Mouse (Mus musculus) hindbrain, embryonic 16.5 days (tissue): ENCODE data around the gene Eif4enif1. TPM values are rescaled to one million over a fixed set of nuclear protein-coding genes. Genes with fewer than 3 reads are reported as not detected.
"Not testable (repeated sequence)": the region's sequence is repeated elsewhere in the genome, so short reads cannot be mapped to it uniquely, and the experiment has no call there.

Experiments used
- ATAC-seq: fragments of 200-750 bp; cut with Nextera tagmentation; 2 replicates; pipeline ENCODE4 v1.8.0; 2017; ENCODE audit warnings: moderate TSS enrichment, moderate library complexity
- H3K27ac ChIP-seq: fragments of 300-500 bp; sonication (generic); 2 replicates; pipeline ENCODE4 v1.5.1; 2014; ENCODE audit warnings: low read depth, mild to moderate bottlenecking, control low read depth, low read length, moderate library complexity
- H3K27me3 ChIP-seq: fragments of 300-500 bp; sonication (generic); replicated peaks from 2 replicates; pipeline ENCODE4 v1.6.1; 2014; ENCODE audit warnings: low read length; ENCODE audit not compliant: control insufficient read depth, insufficient read depth
- H3K36me3 ChIP-seq: fragments of 300-500 bp; sonication (generic); 2 replicates; pipeline ENCODE4 v1.6.1; 2014; ENCODE audit warnings: mild to moderate bottlenecking, low read length, moderate library complexity, mixed read lengths; ENCODE audit not compliant: control insufficient read depth, insufficient read depth
- H3K4me1 ChIP-seq: fragments of 300-500 bp; sonication (generic); 2 replicates; pipeline ENCODE4 v1.6.1; 2014; ENCODE audit warnings: low read depth, low read length; ENCODE audit not compliant: control insufficient read depth, insufficient read depth
- H3K4me2 ChIP-seq: fragments of 300-500 bp; sonication (generic); 2 replicates; pipeline ENCODE4 v1.6.1; 2014; ENCODE audit warnings: mild to moderate bottlenecking, low read length, control low read depth, moderate library complexity
- H3K4me3 ChIP-seq: fragments of 300-500 bp; sonication (generic); 2 replicates; pipeline ENCODE4 v1.5.1; 2014; ENCODE audit warnings: mild to moderate bottlenecking, low read length, control low read depth, moderate library complexity
- H3K9ac ChIP-seq: fragments of 300-500 bp; sonication (generic); 2 replicates; pipeline ENCODE4 v1.6.1; 2014; ENCODE audit warnings: low read depth, mild to moderate bottlenecking, control low read depth, low read length, moderate library complexity
- H3K9me3 ChIP-seq: fragments of 300-500 bp; sonication (generic); 2 replicates; pipeline ENCODE4 v1.6.1; 2014; ENCODE audit warnings: mild to moderate bottlenecking, low read length, moderate library complexity; ENCODE audit not compliant: control insufficient read depth
- WGBS: fragments of 180-500 bp; shearing (Covaris S2); extraction: QIAGEN DNeasy Blood & Tissue Kit; methylation state at CpG from one replicate; pipeline ENCODE4 v1.1.7; 2014; 5-methylcytosine and 5-hydroxymethylcytosine counted together
- polyA plus RNA-seq: library from polyadenylated mRNA; unstranded; fragments of >200 nt; fragmentation: Nextera tagmentation; extraction: Ambion mirVana; gene quantifications from 2 replicates; pipeline ENCODE4 v1.2.1, GENCODE M21; 2015

Eif4enif1 gene
- 36.8 and 48.0 TPM in 2 replicates for polyA plus RNA-seq

DNA sequence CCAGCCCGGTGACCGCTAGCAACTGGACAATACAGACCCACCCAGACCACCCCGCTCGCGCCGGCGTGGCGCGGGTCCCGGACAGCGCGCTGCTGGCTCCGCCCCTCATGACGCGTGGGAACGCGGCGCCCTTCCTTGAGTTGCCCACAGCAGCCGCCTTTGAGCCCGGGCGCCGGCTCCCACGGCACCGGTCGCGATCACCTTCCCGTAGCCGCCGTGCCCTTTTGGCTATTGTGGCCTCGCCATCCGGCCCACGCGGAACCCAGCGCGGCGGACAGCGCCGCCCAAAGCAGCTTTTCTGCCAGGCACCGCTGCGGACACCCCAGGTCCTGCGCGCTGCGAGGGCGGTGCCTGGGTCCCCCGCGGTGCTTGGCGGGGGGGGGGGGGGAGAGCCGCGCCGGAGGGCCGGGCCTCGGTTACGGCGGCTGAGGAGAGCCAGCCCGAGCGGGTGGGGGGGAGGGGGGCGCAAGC is at the start of gene Eif4enif1:
Gene Eif4enif1 (plus strand): TSS at position 162 of the 471 bp plus-strand sequence.
- Histone ChIP-seq H3K9ac (peak within 1 kb of the TSS; percentile 49), H3K4me3 (peak within 1 kb of the TSS; percentile 40), H3K36me3 (peaks cover 7% of the 10 kb centered on the region; the same call in 1 of the 2 replicates), H3K27ac (peak within 1 kb of the TSS; percentile 65), H3K27me3 (no peaks in the 10 kb centered on the region), H3K4me1 (0 out of 2 replicates have a peak, but pooled peaks cover 4% of the 10 kb centered on the region), H3K4me2 (peak within 1 kb of the TSS; percentile 41), H3K9me3 (no peaks in the 10 kb centered on the region)
- ATAC-seq, result peak; percentile 89
- under 1% methylated on average over 42 of the region's 57 CpGs for WGBS

DNA sequence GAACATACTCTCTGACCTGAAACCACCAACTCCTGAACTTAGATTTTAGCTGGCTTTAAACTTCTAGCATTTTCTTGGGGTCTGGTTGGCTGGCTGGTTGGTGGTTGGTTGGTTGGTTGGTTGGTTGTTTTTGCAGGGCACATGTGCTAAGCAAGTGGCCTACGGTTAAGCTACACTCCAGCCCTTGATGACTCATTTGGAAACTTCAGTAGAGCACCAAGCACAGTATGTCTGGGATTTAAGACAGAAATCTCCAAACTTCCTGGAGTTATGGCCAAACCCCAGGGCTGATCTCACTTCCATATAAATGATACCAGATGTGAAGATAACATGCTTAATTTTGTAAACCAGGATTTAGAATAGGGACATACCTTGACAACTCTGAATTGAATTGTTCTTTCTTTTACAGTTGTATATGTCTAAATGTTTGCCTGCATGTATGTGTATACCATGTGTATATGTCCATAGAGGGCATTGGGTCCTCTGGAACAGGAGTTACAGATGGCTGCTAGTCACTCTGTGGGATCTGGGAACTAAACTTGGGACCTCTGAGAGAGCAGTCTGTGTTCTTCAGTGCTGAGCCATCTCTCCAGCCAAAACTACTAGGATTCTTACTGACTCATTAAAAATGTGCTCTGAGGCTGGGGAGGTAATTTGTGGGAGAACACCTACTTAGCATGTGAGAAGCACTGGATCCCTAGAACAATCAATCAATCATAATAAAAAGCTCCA is 48.4 kb upstream of the Eif4enif1 start:
- not testable (repeated sequence) for H3K36me3 ChIP-seq, H3K4me3 ChIP-seq, H3K9ac ChIP-seq, H3K9me3 ChIP-seq, H3K27ac ChIP-seq, H3K4me1 ChIP-seq, H3K27me3 ChIP-seq, H3K4me2 ChIP-seq
- WGBS, result 85% methylated on average over 1 of the region's 1 CpGs
- ATAC-seq, result peak; percentile 31

DNA sequence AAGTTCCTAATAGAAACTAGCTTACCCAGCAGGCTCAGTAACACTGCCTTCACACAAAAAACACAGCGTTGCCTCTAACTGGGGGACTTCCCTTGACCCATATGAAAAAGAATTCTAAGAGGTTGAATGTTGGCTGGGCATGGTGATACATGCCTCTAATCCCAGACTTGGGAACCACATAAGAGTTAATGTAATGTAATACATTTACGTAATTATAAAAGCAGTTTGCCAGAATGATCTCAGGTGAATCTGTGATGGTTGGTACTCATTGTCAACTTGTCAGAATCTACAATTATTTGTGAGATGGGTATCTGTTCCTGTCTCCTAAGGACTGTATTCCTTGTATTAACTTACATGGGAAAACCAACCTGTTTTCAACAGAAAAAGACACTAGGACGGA is 45.2 kb upstream of the Eif4enif1 start:
- not testable (repeated sequence) for H3K4me2 ChIP-seq, H3K36me3 ChIP-seq, H3K9me3 ChIP-seq, H3K9ac ChIP-seq, H3K27me3 ChIP-seq, H3K4me3 ChIP-seq, H3K27ac ChIP-seq, H3K4me1 ChIP-seq, ATAC-seq
- WGBS, result 91% methylated on average over 2 of the region's 3 CpGs

DNA sequence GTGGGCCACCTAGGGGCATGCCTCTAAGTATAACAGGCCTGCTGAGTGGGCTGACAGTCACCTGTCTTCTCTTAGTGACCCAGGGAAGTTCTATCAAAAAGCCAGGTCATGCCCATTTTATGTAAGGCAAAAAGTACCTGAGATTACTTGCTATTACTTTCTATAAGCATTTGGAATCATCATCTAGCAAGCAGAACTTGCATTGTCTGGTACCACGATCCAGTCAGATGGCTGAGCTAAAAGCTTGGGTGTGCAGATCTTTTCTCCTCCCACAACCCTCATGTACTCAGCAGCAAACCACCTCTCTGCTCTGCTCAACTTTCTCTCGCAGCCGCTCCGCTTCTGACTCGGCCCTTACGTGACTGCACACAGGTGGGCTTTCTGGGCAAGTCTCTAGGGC is 44.2 kb upstream of the Eif4enif1 start:
- not testable (repeated sequence) for H3K9ac ChIP-seq, H3K9me3 ChIP-seq, H3K27ac ChIP-seq, H3K4me1 ChIP-seq, H3K36me3 ChIP-seq, ATAC-seq, H3K27me3 ChIP-seq, H3K4me2 ChIP-seq, H3K4me3 ChIP-seq
- 93% methylated on average over 6 of the region's 6 CpGs for WGBS

DNA sequence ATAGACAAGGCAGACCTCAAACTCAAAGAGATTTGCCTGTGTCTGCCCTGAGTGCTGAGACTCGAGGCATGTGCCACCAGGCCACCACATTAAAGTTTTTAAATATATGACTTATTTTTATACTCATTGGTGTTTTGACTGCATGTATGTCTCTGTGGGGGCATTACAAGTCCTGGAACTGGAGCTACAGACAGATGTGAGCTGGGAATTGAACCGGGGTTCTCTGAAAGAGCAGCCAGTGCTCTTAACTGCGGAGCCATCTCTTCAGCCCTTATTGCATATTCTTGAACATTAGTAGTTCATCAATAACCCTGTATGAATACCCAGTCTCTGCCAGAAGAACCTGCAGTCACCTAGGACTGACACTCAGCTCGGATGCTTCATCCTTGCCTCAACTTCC is 43.4 kb upstream of the Eif4enif1 start:
- not testable (repeated sequence) for H3K9me3 ChIP-seq, H3K9ac ChIP-seq, H3K36me3 ChIP-seq, H3K4me1 ChIP-seq, H3K4me2 ChIP-seq, H3K4me3 ChIP-seq, H3K27me3 ChIP-seq, ATAC-seq, H3K27ac ChIP-seq
- WGBS, result 89% methylated on average over 4 of the region's 4 CpGs

DNA sequence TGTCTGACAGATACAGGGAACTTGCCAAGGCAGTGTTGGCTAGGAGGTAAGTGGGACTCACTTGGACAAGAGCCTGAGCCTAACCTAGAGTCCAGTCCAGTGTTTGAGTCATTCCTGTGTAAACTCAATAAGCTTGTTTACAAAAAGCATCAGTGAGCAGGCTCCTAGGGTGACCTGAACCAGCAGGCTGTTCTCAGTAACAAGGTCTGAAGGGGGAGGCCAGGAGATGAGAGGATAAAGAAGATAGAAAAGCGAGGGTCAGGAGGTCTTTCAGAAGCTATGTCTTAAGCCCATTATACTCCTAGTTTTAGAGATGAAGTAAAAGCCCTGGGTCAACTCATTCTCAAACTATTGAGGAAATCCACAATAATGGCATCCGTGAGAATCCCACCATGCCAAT is 40.8 kb upstream of the Eif4enif1 start:
- H3K4me1 ChIP-seq, ATAC-seq, H3K9me3 ChIP-seq, H3K9ac ChIP-seq, H3K4me2 ChIP-seq, H3K4me3 ChIP-seq, H3K36me3 ChIP-seq, H3K27ac ChIP-seq, H3K27me3 ChIP-seq: not testable (repeated sequence)
- WGBS, result 58% methylated on average over 1 of the region's 2 CpGs

DNA sequence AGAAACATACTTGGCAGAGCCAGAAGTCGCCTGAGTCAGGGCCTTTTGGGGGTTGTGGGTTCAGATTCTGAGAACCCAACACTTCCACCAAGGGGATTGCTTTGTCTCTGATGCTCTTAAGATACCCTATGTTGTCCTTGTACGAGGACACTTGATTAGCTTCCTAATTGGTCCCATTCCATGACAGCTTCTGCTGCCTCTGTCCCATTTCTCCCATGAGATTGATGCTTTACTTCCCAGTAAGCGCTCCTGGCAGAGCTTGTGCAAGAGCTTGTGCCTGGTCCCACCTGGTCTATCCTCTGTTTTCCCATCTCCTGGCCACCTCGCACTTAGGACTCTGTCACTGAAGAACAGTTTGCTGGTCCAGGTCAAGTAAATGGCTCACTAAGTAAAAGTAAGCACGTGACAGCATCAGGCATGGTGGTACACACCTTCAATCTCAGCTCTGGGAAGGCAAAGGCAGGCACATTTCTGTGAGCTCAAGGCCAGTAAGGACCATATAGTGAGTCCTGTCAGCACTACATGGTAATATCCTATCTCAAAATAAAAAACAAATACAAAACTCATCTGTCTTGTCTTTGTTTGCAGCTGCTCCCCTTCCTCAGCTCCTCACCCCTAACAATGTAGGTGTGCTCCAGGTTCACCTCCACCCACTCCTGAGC is 39.8 kb upstream of the Eif4enif1 start:
- peak; percentile 35; the same call in 1 of the 2 replicates for ATAC-seq

DNA sequence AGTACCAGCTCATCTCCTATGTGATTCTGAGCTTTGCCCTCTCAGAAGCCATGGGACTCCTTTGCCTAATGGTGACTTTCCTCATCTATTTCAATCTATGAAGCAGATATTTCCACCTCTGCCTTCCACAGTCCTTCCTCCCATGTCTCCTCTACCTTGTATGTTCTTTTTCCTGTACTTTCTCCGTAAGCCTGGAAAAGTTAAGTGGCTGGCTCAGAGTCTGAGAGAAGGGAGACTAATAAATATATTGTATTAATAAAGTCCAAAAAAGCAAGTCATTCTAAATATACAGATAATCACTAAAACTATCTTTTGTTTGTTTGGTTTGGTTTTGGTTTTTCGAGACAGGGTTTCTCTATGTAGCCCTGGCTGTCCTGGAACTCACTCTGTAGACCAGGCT is 39.1 kb upstream of the Eif4enif1 start:
- H3K27ac ChIP-seq, ATAC-seq, H3K27me3 ChIP-seq, H3K36me3 ChIP-seq, H3K9me3 ChIP-seq, H3K4me3 ChIP-seq, H3K4me1 ChIP-seq, H3K4me2 ChIP-seq, H3K9ac ChIP-seq: not testable (repeated sequence)
- 96% methylated on average over 2 of the region's 2 CpGs for WGBS

More for the DNA sequence above, 39.8 kb upstream of the Eif4enif1 start:
- 59% methylated on average over 5 of the region's 5 CpGs for WGBS
- H3K27me3 ChIP-seq, H3K4me3 ChIP-seq, H3K4me1 ChIP-seq, H3K27ac ChIP-seq, H3K4me2 ChIP-seq, H3K9me3 ChIP-seq, H3K9ac ChIP-seq, H3K36me3 ChIP-seq: not testable (repeated sequence)

DNA sequence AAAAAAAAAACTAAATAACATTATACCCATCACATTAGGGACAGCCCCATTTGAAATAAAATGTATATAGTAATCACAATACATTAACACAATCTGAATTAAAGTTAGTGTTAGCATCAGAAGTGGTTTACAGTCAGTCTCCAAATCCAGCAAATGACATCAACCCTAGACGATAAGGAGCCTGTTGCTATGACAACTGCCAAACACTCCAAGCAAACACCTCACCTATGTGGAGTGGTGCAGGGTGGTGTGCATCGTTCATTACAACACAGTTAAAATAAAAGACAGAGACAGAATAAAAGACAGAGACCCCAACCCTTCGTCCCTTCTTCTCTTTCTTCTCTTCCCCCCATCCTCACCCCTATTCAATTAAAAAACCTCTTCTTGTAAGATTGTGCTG is 38.5 kb upstream of the Eif4enif1 start:
- not testable (repeated sequence) for H3K4me3 ChIP-seq, H3K9ac ChIP-seq, ATAC-seq, H3K4me1 ChIP-seq, H3K27me3 ChIP-seq, H3K27ac ChIP-seq, H3K36me3 ChIP-seq, H3K9me3 ChIP-seq, H3K4me2 ChIP-seq
- 69% methylated on average over 3 of the region's 3 CpGs for WGBS
